Mouse (Mus musculus): ENCODE data around the gene Cldn13.

DNA sequence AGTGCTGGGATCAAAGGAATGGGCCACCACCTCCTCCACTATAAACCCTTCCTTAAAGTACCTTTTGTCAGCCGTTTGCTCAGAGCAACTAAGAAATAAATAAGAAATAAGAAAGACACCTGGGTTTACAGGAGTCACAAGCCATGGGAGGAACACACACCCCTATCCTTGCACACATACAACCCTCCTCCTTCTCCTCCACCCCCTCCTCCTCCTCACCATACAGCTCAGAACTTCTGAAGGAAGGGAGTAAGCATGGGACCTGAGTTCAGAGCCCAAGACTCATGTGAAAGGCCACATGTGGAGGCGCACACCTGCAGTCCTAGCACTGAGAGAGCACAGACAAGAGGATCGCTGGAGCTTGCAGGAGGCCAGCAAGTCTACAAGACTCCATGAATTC is 2.0 kb downstream of the Cldn13 start:
- TF ChIP-seq CTCF (IDR thresholded peaks at IDR 0.05; ENCODE audit: borderline replicate concordance, extremely low read depth, insufficient read depth, insufficient read length) (no peak), POLR2A (IDR thresholded peaks at IDR 0.05; ENCODE audit: borderline replicate concordance, extremely low read depth, insufficient read depth, insufficient read length, poor library complexity, severe bottlenecking) (no peak)
